Mouse (Mus musculus) cerebellum, postnatal 25 days (tissue): ENCODE data around the gene F3.
"Not testable (repeated sequence)": the region's sequence is repeated elsewhere in the genome, so short reads cannot be mapped to it uniquely, and the experiment has no call there.

Experiments used
- DNase-seq, 2 experiments: peaks; one replicate each; pipeline ENCODE4 v3.0.0; 2021; ENCODE audit warnings: mixed read lengths in 2 of 2

Gene F3

DNA sequence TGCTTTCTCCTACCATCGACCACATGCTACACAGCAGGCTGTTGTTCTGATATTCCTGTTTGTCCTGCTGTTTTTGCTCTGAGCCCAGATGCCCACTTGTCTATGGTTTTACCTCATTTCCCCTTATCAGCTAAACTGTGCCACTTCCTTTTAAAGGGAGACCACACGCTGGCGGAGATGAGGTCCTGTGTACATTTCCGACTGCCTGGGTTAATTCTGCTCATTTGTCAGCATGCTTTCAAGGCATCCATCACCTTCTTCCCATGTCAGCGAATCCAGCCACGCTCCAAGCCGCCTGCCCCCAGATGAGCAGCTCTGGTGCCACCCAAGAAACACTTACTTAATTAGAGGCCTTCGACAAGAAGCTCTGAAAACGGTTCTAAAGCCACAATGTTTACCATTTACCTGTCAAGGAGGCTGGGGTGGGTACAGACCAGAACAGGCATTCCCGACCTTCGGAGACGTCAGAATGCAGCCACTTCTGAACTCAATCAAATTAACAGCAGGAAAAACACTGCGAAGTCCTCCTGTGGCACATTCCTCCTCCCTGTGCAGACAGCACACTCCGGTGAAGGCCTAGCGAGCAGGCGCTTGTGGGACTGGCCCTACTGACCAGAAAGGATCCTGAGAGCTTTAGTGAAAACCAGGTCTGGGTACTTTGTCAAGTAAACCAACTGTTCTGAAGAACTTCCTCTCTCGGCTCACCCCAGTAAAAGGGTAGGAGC, 16.3 kb downstream of the F3 start:
- no peak for DNase-seq

DNA sequence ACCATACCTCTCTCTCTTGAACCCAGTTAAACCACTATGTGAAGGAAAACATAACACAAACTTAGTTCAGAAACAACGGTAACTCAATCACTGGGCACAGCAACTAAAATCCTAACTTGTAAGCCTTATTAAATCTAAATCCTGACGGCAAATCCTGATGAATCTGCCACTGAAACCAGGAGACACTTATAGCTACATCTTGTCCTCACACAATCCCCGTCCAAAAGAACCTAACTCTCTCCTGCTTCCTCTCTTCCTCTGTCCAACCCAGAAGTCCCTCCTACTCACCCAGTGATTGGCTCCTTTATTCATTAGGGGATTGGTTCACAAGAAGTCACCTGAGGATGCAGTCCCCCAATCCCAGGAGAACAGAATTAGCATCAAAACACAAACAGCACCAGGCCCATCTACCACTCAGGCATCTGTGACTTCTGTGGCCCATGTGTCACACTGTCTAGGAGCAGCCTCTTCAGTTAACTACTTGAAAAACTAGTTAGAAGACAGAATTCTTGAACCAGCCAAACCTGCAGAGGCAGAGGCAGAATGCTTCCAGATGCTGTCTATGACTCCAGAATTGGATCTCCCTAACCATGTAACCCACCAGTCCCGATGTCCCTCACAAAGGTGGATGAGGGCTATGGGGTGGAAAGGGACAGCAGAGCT, 18.0 kb downstream of the F3 start:
- not testable (repeated sequence) for DNase-seq

DNA sequence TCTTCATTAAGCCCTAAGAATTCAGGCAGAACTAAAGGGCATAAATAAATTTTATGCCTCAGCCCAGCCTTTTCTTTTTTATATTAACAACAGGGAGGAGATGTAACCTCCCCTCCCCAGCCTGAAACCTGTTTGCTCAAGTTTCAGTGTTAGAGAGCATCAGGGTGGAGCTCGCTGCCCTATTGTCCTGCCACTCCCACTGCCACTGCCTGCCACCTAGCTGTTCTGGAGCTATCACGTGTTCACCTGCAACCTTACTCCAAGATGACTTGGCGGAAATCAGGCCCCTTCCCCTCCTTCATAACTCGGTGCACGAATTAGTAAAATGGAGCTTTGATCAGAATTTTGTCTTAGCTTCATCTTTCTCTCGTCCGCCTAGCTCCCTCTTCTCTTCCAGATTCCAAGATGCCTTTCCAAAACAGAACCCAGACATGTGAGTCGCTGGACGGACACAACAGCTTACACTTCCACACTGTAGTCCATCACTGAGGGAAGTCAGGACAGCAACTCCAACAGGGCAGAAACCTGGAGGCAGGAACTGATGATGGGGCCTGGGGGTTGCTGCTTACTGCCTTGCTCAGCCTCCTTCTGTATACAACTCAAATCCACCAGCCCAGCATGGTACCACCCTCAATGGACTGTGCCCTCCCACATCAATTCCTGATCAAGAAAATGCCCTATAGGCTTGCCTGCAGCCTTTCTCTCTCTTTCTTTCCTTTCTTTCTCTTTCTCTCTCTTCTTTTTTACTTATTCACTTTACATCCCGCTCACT, 31.2 kb downstream of the F3 start:
- not testable (repeated sequence) for DNase-seq

DNA sequence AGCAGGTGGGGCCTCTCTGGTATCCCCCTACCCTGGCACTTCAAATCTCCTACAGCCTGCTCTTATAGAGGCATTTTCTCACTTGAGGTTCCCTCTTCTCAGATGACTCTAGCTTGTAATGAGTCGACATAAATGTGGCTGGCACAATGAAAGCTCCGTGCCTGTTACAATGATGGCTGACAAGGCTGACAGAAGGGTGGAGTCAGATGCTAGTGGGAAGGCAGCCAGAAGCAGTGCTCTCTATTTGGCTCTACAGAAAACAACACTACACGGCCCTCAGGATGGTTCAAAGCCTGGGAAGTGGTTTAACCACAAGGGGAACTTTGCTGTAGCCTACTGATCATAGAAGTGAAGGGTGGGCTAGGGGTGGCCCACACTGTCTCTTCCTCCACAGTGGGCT, 31.8 kb downstream of the F3 start:
- no peak for DNase-seq

DNA sequence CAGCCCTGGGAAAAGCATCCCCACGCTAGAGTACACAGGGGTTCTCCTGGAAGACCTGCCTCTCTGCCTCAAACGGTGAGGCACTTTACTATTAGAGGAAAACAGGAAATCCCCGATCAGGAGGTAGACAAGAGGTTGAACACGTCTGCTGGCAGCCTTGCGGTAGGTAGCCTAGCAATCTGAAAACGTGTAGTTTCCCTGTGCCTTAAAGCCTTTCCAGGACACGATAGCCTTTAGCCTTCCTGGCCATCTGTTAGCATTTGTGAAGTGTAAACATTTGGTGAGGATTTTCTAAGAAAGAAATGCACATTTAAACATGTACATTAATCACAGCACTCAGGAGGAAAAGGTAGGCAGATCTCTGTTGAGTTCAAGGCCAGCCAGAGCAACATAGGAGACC, 35.0 kb downstream of the F3 start:
- DNase-seq, result no peak

DNA sequence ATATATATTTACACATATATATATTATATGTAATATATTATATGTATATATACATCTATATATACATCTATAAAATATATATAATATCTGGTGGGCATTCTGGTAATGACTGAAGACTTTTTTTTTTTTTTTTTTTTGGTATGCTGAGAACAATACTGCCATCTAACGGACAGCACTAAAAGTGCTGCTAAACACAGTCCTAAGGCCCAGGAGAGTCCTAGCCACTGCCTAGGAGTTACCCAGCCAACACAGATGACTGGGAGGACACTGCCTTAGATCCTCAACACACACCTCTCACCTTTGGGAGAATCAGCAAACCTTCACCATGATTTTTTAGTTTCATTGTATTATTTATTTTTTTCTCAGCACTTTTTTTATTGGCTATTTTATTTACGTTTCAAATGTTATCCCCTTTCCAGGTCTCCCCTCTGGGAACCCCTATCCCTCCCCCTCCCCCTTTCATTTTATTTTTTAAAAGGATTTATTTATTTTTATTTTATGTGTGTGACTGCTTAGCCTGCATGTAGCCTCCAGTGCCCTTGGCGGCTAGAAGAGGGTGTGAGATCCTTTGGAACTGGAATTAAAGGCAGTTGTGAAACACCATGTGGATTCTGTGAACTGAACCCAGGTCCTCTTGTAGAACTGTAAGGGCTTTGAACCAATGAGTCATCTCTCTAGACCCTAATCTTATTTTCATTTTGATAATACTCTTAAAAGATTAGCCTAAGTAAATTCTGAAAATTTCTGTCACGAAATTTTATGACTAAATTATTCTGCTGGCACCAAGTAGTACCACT, 38.9 kb downstream of the F3 start:
- peak in 1 of 2 experiments; percentile 33 for DNase-seq

DNA sequence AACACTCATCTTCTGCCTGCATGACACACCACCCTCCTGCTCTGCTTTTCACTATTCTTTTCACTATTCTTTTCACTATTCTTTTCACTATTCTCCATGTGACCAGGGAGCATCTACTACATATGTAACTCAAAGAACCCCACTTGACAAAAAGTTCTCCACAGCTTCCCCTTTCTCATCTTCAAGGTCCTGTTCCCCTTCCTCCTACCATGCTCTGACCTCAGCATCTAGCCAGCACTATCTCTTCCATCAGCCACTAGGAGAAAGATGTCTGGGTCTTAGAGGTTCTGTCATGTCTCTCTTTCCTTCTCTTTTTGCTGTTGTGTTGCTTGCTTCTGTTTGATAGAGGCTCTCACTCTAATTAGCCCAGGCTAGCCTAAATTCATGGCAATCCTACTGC, 42.7 kb downstream of the F3 start:
- DNase-seq, result no peak

DNA sequence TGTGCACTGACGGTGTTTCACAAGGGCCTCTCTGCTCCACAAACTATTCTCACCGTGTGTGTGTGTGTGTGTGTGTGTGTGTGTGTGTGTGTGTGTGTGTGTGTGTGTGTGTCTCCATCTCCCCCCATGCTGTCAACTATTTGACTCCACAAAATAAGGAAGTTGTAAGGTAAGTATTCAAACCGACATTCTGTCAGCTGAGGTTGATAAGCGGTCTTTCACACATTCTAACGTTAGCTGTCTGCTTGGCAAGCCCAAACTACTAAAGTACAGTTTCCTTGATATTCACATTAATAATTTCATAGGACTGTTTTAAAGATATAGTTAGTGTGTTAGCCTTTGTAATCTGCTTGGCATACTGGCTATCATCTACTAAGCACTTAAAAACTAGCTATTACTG, 43.5 kb downstream of the F3 start:
- DNase-seq, result no peak

DNA sequence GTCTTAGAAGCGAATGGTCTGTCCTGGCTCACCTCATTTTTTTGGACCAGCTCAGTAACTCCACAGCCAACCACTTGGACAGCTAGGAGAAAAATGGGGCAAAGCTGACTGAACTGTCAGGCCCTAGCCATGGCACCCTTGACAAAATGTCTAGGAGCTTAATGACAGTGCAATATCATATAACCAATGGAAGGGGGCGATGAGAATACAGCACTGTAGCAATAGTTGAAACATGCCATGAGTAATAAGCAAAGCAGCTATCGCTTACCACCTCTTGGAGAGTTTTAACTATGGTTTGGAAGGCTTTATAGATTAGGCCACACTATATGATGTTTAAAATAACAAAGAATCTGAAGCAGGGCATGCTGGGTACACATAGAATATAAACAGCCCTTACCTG, 45.4 kb downstream of the F3 start:
- no peak for DNase-seq

DNA sequence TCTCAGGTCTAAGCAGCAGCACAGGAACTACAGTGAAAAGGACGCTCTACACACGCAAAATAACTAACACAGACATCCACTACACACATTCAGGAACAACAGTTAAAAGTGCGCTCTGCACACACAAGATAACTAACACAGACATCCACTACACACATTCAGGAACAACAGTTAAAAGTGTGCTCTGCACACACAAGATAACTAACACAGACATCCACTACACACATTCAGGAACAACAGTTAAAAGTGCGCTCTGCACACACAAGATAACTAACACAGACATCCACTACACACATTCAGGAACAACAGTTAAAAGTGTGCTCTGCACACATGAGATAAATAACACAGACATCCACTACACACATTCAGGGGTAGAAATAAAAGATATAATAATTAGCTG, 50.0 kb downstream of the F3 start:
- DNase-seq, result not testable (repeated sequence)

DNA sequence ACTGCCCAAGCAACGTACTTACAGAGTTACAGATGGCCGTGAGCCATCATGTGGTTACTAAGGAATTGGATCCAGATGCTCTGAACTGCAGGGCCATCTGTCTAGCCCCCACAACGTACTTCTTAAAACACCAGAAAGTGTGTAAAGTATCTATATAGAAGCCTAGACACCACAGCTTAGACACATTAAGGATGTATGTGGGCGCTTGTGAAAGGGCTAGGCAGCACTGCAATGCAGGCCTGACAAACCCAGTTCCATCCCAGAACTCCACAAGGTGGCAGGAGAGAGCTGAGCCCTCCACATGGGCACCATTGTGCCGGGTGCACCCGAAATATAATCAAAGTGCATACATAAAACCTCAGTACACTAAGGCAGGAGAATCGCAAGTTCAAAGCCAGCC, 54.6 kb downstream of the F3 start:
- DNase-seq, result peak; percentile 51 to 67

DNA sequence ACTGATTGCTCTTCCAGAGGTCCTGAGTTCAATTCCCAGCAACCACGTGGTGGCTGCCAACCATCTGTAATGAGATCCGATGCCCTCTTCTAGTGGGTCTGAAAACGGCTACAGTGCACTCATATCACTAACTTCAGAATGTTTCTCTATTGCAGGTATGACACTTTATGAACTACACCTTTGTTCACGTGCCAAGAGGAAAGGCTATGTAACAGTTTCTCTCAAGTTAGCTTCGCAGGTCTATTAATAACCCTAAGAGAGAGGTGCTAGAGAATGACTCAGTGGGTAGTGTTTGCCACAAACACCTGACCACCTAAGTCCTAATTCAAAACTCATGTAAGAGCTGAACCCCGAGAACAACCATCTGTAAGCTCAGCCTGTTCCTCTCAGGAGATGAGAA, 59.7 kb downstream of the F3 start:
- no peak for DNase-seq
